Mouse (Mus musculus) midbrain, embryonic 16.5 days (tissue): Measurements from ENCODE around the gene Pam. TPM values are rescaled to one million over a fixed set of nuclear protein-coding genes. Genes with fewer than 3 reads are reported as not detected.
A peak's percentile ranks its signal among the peaks of the same experiment; 100 is the strongest.

ENCODE experiments used
- ATAC-seq: fragments of 200-750 bp; cut with Nextera tagmentation; 2 replicates; pipeline ENCODE4 v1.8.0; 2017; ENCODE audit warnings: moderate TSS enrichment
- H3K27ac ChIP-seq: fragments of 300-500 bp; sonication (generic); 2 replicates; pipeline ENCODE4 v1.5.1; 2014; ENCODE audit warnings: mild to moderate bottlenecking, low read length, mixed read lengths
- H3K27me3 ChIP-seq: fragments of 300-500 bp; sonication (generic); 2 replicates; pipeline ENCODE4 v1.6.1; 2014; ENCODE audit warnings: low read depth, low read length, mixed read lengths; ENCODE audit not compliant: control insufficient read depth, insufficient read depth
- H3K36me3 ChIP-seq: fragments of 300-500 bp; sonication (generic); 2 replicates; pipeline ENCODE4 v1.6.1; 2014; ENCODE audit warnings: mild to moderate bottlenecking, low read length, moderate library complexity, mixed read lengths; ENCODE audit not compliant: control insufficient read depth, insufficient read depth
- H3K4me1 ChIP-seq: fragments of 300-500 bp; sonication (generic); 2 replicates; pipeline ENCODE4 v1.6.1; 2014; ENCODE audit warnings: mild to moderate bottlenecking, low read length, mixed read lengths; ENCODE audit not compliant: control insufficient read depth, insufficient read depth
- H3K4me2 ChIP-seq: fragments of 300-500 bp; sonication (generic); 2 replicates; pipeline ENCODE4 v1.6.1; 2014; ENCODE audit warnings: mild to moderate bottlenecking, low read length, mixed read lengths
- H3K4me3 ChIP-seq: fragments of 300-500 bp; sonication (generic); 2 replicates; pipeline ENCODE4 v1.5.1; 2014; ENCODE audit warnings: low read depth, mild to moderate bottlenecking, low read length, moderate library complexity, mixed read lengths
- H3K9ac ChIP-seq: fragments of 300-500 bp; sonication (generic); 2 replicates; pipeline ENCODE4 v1.6.1; 2014; ENCODE audit warnings: low read depth, low read length, mixed read lengths
- H3K9me3 ChIP-seq: fragments of 300-500 bp; sonication (generic); replicated peaks from 2 replicates; pipeline ENCODE4 v1.6.1; 2014; ENCODE audit warnings: mild to moderate bottlenecking, low read length, mixed read lengths; ENCODE audit not compliant: control insufficient read depth, poor library complexity, severe bottlenecking
- WGBS: fragments of 180-500 bp; shearing (Covaris S2); extraction: QIAGEN DNeasy Blood & Tissue Kit; methylation state at CpG from one replicate; pipeline ENCODE4 v1.1.7; 2014; 5-methylcytosine and 5-hydroxymethylcytosine counted together
- polyA plus RNA-seq: library from polyadenylated mRNA; unstranded; fragments of >200 nt; fragmentation: Nextera tagmentation; extraction: Ambion mirVana; gene quantifications from 2 replicates; pipeline ENCODE4 v1.2.1, GENCODE M21; 2015

The Pam gene
- polyA plus RNA-seq, 1 experiment from 2014 or later, result 35.6 TPM

GRCm38 (mm10) chr1:98031802-98032201, 63.6 kb downstream of the Pam start:
- no peaks in the 10 kb centered on the region for H3K36me3 ChIP-seq
- WGBS, result 57% methylated on average over 8 of the region's 8 CpGs
- ATAC-seq, result peak; percentile 75
- H3K27ac ChIP-seq, result no peak overlapping the region
- H3K4me2 ChIP-seq, result no peak overlapping the region
- no peaks in the 10 kb centered on the region for H3K9me3 ChIP-seq
- no peak overlapping the region for H3K9ac ChIP-seq
- H3K4me3 ChIP-seq, result no peak overlapping the region
- H3K4me1 ChIP-seq, result no peaks in the 10 kb centered on the region
- H3K27me3 ChIP-seq, result no peaks in the 10 kb centered on the region

- ATAC-seq, result no peak
- no peak overlapping the region for H3K27ac ChIP-seq
- H3K27me3 ChIP-seq, result no peaks in the 10 kb centered on the region
- WGBS, result 93% methylated on average over 5 of the region's 5 CpGs
- H3K4me1 ChIP-seq, result no peaks in the 10 kb centered on the region
- no peak overlapping the region for H3K4me3 ChIP-seq
- no peaks in the 10 kb centered on the region for H3K36me3 ChIP-seq
- H3K9ac ChIP-seq, result no peak overlapping the region
- no peaks in the 10 kb centered on the region for H3K9me3 ChIP-seq
- H3K4me2 ChIP-seq, result no peak overlapping the region
Observed at GRCm38 (mm10) chr1:98029025-98029424, 66.4 kb downstream of the Pam start.

DNA sequence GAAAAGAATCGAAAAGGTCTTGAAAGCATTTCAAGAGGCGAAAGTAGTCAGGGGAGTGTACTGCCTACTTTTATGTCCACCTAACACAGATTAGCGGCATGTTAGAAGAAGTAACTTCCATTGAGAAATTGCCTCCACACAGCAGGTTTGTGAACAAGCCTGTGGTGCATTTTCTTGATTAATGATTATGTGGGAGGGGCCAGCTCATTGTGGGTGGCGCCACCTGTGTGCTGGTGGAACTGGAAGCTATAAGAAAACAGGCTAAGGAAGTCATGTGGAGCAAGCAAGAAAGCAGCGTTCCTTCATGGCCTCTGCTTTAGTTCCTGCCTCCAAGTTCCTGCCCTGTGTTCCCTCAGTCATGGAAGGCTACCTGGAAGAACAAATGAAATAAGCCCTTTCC, 67.0 kb downstream of the Pam start:
- no peaks in the 10 kb centered on the region for H3K4me1 ChIP-seq
- no peak overlapping the region for H3K27ac ChIP-seq
- no peak for ATAC-seq
- no peaks in the 10 kb centered on the region for H3K27me3 ChIP-seq
- H3K4me2 ChIP-seq, result no peak overlapping the region
- H3K4me3 ChIP-seq, result no peak overlapping the region
- WGBS, result 96% methylated on average over 5 of the region's 5 CpGs
- H3K9ac ChIP-seq, result no peak overlapping the region
- no peaks in the 10 kb centered on the region for H3K9me3 ChIP-seq
- H3K36me3 ChIP-seq, result no peaks in the 10 kb centered on the region

- WGBS, result 93% methylated on average over 4 of the region's 4 CpGs
- Histone ChIP-seq H3K9ac (no peak overlapping the region), H3K27ac (no peak overlapping the region), H3K4me3 (no peak overlapping the region), H3K4me1 (no peaks in the 10 kb centered on the region), H3K9me3 (no peaks in the 10 kb centered on the region), H3K36me3 (no peaks in the 10 kb centered on the region), H3K4me2 (no peak overlapping the region), H3K27me3 (no peaks in the 10 kb centered on the region)
- no peak for ATAC-seq
Observed at GRCm38 (mm10) chr1:98027959-98028358, 67.5 kb downstream of the Pam start.

DNA sequence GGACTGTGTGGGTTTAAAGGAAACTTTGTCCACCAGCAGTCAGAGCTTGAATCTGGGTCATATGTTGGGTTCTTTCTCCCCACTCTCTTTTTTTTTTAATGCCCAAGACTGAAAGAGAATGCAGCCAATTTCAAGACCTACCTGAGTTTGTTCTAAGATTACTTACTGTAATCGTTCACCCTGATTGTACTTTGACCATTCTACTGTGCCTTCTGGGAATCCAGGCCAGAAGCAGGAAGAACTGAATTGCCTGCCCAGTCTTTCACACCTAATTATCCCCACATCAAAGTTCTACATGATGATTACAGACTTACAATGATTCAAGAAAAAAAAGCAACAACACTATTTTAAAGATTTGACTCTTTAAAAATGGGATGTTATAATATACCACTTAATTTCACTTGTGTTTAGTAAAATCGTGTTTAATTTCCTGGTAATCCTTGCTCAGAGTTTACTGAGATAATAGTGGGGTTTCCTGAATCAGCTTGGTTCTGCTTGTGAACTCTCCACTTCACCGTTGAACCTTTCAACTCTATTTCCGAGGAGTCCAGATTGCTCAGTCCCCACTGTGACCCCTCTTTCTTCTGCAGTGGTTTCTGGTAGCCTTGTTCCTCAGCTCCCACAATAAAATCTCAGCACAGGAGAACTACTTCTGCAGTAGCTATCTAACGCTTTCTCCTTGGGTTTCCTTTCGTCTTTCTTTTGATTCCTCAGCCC, 69.4 kb downstream of the Pam start:
- no peak for ATAC-seq
- Histone ChIP-seq H3K36me3 (no peaks in the 10 kb centered on the region), H3K4me2 (no peak overlapping the region), H3K4me3 (no peak overlapping the region), H3K9ac (no peak overlapping the region), H3K4me1 (no peaks in the 10 kb centered on the region), H3K27ac (no peak overlapping the region), H3K9me3 (no peaks in the 10 kb centered on the region), H3K27me3 (no peaks in the 10 kb centered on the region)
- 83% methylated on average over 6 of the region's 6 CpGs for WGBS

DNA sequence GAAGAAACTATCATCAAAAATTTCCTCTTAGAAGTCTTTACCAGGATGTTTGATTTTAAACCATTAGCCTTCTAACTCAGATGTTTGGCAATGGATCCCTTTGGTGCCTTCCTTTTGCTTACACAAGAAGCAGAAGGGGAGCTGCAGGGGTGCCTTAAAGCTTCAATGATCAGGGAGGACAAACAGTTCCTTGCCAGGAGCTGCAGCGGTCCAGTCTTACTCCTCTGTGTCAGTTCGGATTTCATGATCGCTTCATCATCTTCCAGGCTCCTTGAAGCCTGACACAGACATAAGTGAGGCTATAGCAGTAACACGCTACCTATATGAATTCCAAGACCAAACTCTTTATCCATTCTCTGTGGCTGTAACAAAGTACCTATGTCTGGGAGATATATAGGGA, 71.6 kb downstream of the Pam start:
- H3K27ac ChIP-seq, result no peak overlapping the region
- ATAC-seq, result no peak
- no peak overlapping the region for H3K9ac ChIP-seq
- H3K36me3 ChIP-seq, result no peaks in the 10 kb centered on the region
- no peaks in the 10 kb centered on the region for H3K4me1 ChIP-seq
- H3K4me3 ChIP-seq, result no peak overlapping the region
- WGBS, result 84% methylated on average over 4 of the region's 4 CpGs
- no peaks in the 10 kb centered on the region for H3K9me3 ChIP-seq
- H3K27me3 ChIP-seq, result no peaks in the 10 kb centered on the region
- no peak overlapping the region for H3K4me2 ChIP-seq

DNA sequence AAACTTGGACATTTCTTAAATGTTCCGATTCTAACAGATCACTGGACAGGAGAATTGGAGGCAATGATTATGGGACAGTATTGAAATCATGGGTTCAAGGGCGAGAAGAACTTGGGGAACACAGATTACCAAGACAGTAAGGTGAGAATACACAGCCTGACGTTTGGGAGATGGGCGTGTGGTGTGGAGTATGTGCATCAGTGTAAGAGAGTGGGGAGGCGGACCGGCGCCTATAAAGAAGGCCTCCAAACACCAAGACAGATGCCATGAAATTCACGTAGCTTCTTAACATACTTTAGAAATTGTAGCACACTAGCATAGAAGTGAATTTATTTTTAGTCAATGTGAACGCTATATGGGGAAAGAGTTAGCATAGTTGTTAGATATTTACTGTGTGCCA, 76.5 kb downstream of the Pam start:
- Histone ChIP-seq H3K4me1 (peaks cover 10% of the 10 kb centered on the region), H3K27me3 (no peaks in the 10 kb centered on the region), H3K9me3 (no peaks in the 10 kb centered on the region), H3K4me2 (no peak overlapping the region), H3K4me3 (no peak overlapping the region), H3K9ac (no peak overlapping the region), H3K27ac (no peak overlapping the region), H3K36me3 (no peaks in the 10 kb centered on the region)
- 94% methylated on average over 9 of the region's 9 CpGs for WGBS
- ATAC-seq, result no peak

- Histone ChIP-seq H3K27ac (peak overlapping the region; percentile 5), H3K4me1 (peaks cover 10% of the 10 kb centered on the region), H3K27me3 (no peaks in the 10 kb centered on the region), H3K4me2 (peak overlapping the region; percentile 19; the same call in 1 of the 2 replicates), H3K36me3 (no peaks in the 10 kb centered on the region), H3K9ac (no peak overlapping the region), H3K9me3 (no peaks in the 10 kb centered on the region), H3K4me3 (no peak overlapping the region)
- 21% methylated on average over 10 of the region's 10 CpGs for WGBS
- ATAC-seq, result peak; percentile 57; the same call in 1 of the 2 replicates
Observed at GRCm38 (mm10) chr1:98016004-98016848, 79.2 kb downstream of the Pam start.

DNA sequence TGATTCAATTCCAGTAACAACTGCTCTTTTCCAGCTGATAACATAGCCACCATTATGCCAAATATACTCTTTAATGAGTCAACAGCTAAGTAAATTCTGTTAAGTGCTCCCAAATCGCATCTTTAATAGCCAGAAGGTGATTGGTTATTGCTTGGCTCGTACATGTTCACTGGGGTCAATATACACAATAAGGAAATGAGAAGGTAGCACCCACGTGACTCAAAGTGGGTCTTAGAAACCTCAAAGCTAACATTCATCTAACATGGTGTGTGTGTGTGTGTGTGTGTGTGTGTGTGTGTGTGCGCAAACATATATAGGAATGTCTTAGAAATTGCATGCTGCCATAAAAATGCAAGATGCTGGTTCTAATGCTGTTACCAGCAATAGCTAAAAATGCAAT, 79.9 kb downstream of the Pam start:
- no peaks in the 10 kb centered on the region for H3K27me3 ChIP-seq
- H3K4me1 ChIP-seq, result peaks cover 10% of the 10 kb centered on the region
- 65% methylated on average over 4 of the region's 4 CpGs for WGBS
- no peaks in the 10 kb centered on the region for H3K36me3 ChIP-seq
- no peak overlapping the region for H3K9ac ChIP-seq
- no peaks in the 10 kb centered on the region for H3K9me3 ChIP-seq
- H3K4me2 ChIP-seq, result no peak overlapping the region
- no peak overlapping the region for H3K4me3 ChIP-seq
- no peak overlapping the region for H3K27ac ChIP-seq
- no peak for ATAC-seq
